Comparison of ENCODE assay signal across 14 mouse cellular contexts in genomic region chr4:114609297-114609696, GRCm38 (mm10).
DNase-seq lines count a peak whose midpoint lies in the region.
"Had no signal": no experiment of that assay in that cellular context is flagged by ENCODE, and none has a peak within 500 bp of the region (broad histone marks: within the 10 kb centered on the region; RNA-seq: fewer than 3 reads in every experiment).

No protein-coding gene starts in this region.

- intact Hi-C loops in left cerebral cortex, postnatal 25 days (cut with DNase I) = no loop called here

- peak; percentile 17 to 55 for DNase-seq in left cerebral cortex, postnatal 25 days (ENCODE audit: low spot score in 2 of 2)
- DNase-seq in left cerebral cortex, adult 11 months (ENCODE audit: low spot score) = no peak
- DNase-seq in right cerebral cortex, adult 18-20 months = peak; percentile 30
- DNase-seq in right cerebral cortex, postnatal 25 days = no peak
- no peak for DNase-seq in retina, postnatal 1 day
- DNase-seq: adrenal gland, adult 2 months; adrenal gland, postnatal 10 days; adrenal gland, postnatal 25 days; cerebellum, adult 11-12 months; cerebellum, adult 2 months; cerebellum, adult 9-10 months; cerebellum, postnatal 10 days; cerebellum, postnatal 25 days; forebrain, postnatal 0 days had no signal

Comparison
In these comparisons a context has a peak if more than half of its experiments do, and no peak if none do; other contexts are left out.
1. DNase-seq: peak in left cerebral cortex, postnatal 25 days (2 of 2) and right cerebral cortex, adult 18-20 months (single experiment); none in left cerebral cortex, adult 11 months (single experiment), right cerebral cortex, postnatal 25 days (single experiment) and retina, postnatal 1 day (single experiment).